Mouse (Mus musculus) c-Kit-negative CD71-positive TER-119-positive erythroid progenitor cells, embryonic 14.5 days (primary cell): ENCODE measurements around the gene Pbx1.

ENCODE experiments used
- DNase-seq: peaks from one replicate; pipeline ENCODE4 v3.0.0-alpha.2; 2013; ENCODE audit warnings: low read depth, low spot score

Pbx1 gene

DNA sequence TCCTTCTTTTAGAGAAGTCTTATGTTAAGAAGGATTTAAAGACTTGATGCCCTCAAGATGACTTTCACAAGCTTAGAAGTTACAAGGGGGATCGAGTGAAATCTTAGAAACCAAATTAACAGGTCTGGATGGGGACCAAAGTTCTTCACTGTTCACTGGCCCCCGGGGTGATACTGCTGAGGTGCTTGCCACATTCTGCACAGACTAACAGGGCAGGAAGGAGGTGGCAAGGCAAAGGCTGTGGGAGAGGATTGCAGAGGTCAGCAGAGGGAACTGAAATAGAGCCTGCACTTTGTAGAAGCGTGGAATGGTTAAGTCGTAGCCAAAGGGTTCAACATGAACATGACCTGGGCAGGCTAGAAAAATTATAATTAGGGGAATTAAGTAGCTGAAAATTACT is 256.5 kb downstream of the Pbx1 start:
- no peak for DNase-seq

DNA sequence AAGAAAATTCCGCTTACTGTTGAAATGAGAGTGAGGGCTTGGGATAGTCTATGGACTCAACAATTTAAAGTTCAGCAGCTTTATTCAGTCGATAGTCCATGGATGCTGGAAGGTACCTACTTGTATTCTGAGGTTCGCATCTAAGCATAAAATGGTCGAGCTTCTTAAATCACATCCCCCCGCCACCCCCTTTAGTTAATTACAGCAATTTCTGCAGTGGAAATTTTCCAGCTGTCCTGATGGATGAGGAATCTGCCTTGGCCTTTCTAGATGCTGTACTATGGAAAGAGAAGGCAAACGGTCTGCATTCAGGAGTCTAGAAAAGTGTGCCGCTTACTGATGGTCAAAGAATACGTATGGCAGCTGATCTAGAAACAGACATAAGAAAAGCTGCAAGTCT is 262.3 kb downstream of the Pbx1 start:
- DNase-seq: no peak

DNA sequence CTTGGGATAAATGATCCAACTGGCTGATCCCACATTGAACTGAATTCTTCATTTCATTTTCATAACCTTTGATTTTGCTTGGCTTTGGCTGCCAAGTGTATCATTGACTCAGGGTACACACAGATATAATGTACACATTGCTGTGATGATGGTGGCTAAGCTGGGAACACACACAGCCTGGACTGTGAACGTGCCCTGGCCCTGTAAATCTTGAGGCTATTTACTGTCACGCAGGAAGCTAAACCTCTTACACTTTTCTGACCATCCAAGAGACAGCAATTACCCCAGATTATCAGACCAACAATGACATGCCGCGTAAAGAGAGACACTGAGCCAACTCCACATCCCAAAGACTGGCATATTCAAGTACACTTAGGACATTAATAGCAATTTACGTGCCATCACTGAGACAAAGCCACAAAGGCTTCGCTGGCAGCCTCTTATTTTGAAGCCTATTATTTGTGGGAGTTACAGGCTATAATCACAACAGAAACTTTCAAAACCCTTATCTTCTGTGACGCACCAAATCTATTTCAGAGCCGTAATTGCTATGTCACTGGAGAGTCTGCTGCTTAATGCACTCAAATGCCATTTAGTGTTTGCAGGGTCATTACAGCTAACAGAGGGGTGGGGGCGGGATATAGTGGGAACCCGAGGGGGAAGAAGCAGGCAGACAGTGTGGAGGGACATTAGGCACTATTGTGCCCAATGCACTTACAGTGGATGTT is 262.9 kb downstream of the Pbx1 start:
- no peak for DNase-seq

DNA sequence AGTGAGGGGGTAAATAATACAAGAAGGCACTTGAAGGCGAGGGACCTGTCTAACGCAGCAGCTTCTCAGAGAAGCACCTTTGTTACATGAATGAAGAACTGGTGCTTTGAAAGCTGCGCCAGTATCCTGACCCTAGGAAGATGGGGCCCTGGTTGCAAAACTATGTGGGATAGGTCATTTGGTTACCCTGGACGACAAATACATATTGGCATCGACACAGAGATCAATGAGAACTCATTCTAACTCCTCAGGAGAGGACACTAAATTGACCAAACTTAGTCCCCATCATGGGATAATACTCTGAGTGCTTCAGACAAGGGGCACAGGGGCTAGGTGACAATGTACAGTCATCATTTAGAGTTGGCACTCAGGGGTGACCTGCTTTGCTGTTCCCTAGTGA is 264.3 kb downstream of the Pbx1 start:
- DNase-seq: no peak

DNA sequence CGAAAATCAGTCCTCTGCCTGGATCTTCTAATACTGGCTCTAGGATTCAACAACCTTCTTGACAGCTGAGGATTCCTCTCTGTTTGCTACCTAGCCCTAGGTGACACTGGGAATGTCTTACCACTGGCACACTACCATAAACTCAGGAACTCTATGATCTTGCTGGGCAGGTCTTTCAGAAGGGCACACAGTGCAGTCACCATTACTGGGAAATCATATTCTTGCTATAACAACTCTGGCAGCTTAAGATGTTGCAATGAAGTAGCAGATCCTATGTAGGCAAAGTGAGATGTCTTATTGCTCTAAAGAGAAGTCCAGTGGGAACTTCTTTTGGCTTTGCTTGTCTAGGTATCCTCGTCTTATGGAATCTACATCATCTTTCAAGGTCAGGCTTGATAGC is 265.2 kb downstream of the Pbx1 start:
- no peak for DNase-seq

DNA sequence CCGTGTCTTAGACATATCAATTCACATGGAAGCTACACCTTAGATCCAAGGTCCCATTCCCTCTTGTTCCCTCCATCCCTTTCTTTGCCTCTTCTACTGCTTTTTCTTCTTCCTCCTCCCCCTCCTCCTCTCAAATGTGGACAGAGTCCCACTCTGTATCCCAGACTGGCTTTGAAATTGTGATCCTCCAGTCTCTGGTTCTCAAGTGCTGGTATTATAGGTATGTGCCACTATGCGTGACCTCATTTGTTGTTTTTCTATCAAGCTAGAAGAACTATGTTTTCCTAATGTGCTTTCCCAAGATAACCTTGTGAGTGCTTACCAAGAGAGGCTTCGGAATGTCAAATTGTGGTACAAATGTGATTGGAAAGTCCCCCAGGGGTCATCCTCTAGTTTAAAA is 267.1 kb downstream of the Pbx1 start:
- DNase-seq: no peak

DNA sequence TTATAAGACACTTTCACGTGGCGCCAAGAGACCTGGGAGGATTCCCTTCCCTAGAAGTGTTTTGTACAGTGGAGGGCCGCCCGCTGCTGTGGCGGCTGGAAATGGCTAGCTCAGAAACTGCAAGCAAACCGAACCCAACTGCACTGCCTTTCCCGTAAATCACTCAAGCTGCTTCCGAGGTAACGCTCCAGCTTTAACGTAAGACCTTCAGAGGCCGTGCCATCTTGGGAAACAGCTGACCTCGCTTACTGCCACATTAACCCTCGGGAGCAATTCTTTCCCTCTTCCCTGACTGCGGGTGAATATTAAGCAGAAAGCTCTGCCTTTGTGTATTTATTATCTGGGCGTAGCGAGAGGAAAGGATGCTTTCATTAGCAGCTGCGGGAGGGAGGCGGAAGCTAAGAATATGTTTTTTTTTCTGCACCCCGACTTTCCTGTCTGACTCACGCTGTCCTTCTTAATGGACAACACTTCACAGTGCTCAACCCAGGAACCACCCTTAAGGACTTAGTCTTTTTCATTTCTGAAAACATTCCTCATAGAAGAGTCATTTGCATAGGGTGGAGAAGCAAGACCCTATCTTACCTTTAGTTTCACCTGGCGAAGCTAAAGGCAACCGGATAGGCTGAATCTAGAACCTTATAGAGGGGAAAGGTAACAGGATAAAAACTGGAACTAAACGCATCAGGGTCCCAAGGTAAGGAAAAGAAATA is 268.4 kb downstream of the Pbx1 start:
- DNase-seq: no peak

DNA sequence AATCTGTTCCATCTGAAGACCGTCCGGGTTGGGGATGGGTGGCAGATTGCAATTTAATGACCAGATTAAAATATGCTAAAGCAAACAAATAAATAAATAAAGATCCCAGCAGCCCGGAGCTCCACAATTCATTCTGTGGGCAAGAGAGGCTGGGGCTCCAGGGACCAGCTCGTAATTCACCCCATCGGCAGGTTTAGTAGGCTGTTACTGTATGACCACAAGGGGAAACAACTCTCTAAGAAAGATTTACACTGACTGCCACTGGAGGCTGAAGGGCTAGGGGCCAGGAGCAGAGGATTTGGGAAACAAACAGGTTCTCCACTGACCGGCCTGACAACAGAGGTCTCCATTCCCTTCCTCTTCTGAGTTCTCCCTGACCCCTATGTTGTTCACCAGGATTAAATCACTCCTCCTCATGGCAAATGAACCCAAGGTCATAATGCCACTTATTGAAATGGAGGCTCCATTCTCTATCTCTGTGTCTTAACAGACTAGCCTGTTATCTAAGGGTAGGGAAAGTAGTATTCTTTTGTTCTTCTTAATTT is 292.9 kb downstream of the Pbx1 start:
- no peak for DNase-seq

DNA sequence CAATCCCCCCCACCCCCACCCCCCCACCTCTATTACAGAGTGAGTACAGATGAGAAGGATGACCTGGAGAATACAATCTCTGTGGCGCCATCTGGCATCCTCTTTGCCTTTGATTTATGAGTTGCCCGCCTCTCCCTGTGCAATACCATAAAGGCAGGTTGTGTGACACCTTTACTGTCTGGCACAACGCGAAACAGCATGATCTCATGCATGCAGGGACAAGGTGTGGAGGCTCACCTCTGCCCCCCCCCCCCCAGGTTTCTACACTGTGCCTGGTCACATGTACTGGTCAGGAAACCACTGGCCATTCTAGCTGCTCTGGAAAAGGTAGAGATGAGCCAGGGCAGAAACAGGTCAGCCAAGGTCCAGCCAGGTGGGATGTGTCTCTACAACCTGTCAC is 293.4 kb downstream of the Pbx1 start:
- no peak for DNase-seq

DNA sequence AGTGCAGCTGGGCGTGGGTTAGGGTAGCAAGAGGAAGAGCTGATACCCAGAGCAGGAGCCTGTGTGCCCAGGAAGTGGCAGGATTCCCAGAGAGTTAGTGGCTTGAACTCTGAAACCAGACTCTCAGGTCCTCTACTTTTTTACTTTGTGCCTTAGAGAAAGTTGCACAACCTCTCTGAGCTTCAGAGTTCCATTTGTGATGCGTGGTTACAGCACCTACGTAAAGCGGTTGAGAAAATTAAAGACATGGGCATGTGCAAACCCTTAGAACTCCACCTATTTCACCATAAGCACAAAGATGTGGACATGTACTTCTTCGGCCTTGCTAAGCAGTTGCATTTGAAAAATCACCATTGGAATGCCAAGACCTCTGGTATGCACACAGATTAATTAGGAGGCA is 294.2 kb downstream of the Pbx1 start:
- DNase-seq: no peak

DNA sequence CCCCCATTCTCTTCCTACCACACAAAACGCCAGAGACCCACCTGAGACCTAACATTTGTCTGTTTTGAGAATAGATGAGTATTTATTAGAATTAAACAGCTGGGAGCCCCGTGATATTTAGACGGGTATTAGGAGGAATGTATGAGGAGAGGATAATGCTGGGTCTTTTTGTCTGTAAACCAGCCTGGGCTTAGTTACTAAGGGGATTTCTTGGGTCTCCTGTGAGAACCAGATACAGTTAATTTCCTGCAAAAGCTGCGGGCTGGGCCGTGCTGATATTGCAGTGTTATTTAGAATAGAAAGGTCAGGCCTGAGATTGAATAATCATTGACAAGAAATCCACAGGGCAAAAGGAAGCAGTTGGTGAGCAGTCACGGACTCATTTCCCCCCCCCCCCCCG is 296.5 kb downstream of the Pbx1 start:
- DNase-seq: no peak

DNA sequence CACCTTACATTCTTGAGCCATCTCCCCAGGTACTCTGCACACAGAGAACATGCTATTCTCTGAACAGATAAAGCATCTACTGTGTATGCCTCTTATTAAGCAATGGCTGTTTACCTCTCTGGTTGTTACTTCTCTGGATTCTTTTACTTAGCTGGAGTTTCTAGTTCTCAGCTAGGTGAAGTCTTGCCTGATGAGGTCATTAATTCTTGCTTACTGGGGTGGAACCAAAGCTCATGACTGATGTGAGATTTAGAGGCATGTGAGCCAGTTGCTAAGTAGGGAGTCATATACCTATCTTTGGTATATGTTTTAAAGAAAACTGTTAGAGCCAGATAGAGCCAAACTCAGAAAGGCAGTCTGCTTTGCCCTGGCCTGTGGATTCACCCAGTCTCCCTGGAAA is 298.4 kb downstream of the Pbx1 start:
- no peak for DNase-seq

DNA sequence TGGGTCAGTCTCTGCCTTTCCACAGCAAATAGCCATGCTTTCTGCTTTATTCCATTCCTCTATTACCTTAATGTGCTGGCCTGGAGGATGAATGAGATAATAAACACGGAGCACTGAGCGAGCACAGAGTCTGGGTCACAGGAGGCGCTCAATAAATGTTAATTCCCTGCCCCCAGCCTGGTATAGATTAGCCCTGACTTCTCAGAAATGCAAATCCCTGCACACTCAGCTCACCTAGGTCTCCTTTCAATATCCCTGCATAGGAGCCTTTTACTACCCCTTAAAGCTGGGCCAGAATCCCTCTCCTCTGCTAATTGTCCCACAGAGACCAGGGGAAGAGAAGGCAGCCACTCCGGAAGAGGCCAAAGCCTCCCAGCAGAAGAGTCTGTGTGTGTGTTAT is 304.1 kb downstream of the Pbx1 start:
- no peak for DNase-seq

DNA sequence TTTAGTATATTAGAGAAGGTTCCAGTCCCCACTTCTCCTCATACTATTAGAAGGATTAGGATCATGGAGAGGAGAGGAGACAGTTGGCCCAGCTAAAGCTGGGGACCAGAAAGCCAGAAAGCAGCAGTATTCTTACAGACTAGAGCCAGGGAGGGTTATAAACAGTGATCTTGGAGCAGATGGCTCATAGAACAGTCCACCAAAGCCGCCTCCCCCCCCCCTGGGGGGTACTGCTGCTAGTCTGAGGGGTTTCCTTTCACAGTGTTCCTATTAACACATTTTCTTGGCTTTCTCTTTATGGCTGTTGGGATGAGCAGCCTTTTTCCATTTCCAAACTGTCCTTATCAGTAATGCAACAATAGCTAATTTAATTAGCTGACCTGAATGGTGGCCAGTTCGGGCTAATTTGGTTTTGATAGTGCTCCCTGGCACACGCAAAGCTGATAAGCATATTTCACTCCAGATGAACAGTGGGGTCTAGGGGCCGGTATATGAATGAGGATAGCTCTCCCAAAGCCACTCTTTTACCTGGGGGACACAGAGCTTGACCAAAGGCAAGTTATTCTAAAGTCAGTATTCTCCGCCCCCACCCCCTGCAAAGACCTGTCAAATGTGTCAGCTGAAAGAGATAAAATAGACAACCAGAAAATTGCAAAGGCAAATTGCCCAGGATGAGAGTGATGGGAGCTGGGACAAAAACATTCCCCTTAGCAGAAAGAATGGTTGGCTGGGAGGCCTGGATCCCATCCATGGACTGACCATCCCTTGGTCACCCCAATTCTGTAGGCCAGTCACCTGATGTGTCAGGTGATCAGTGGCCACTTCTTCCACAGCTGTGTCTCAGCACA is 307.2 kb downstream of the Pbx1 start:
- DNase-seq: no peak

DNA sequence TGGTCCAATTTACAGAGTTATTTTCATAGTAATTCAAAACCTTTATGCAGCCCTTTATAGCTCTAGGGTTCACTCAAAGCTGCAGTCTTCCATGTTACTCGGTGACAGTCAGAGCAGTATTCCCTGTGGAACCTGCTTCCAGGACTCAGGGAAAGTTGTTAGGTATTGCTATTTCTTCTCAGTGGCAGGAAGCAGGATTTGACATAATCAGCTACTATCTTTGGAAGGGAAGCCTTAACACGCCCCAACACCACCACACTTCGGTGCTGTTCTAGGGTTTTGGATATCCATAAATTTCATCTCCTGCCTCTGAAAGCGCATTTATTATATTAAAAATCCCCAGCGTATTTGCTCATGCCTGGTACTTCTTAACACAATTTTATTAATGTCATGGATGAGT is 314.0 kb downstream of the Pbx1 start:
- no peak for DNase-seq

DNA sequence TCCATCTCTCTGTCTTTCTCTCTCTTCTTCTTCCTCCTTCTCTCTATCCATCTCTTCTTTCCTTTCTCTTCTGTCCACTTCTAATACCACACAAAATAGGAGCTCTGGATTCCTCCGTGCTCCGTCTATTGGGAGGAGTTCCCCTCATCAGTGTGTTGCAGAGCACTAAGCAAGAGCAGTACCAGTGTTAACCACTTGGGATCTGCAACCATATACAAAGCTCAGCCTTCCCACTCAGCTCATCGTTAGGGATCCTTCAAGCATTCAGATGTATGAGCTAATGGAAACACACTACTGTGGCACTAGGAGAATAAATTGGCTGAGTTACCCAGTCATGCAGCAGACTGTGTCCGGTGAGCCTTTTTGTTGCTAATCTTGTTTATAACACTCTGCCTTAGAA is 314.7 kb downstream of the Pbx1 start:
- no peak for DNase-seq

DNA sequence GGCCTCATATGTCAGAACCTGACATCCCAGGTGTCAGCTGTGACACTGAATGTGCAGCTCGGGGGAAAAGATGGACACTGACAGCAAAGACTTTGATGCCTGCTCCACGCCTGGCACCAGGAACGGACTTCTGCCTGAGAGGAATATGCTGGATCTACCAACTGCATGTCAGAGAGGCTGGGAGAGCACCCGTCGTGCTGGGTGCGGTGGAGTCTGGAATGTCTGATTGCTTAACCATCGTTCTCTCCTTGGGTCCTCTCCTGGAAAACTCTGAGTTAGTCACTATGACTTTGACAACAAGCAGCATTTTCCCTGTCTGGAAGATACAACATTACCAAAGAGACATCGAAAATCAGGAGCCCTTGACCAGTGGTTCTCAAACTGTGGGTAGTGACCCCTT is 322.3 kb downstream of the Pbx1 start:
- DNase-seq: no peak

DNA sequence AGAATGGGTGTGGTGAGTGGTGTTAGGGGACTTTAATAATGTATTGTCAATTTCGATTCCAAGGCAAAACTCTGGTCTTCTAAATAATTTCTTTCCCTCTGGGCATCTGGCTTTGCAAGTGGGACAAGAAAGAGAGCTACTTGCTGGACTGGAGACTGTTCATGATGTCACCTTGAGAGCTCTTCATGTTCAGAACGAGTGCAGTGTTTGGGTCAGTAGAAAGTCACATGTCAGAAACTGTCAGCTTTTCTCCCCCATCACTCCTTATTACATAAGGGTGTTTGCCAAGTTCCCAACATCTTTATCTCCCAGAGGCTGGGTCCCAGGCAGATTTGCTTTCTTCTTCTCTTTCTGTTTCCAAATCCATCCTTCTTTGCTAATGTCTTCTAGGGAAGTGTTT is 328.2 kb downstream of the Pbx1 start:
- DNase-seq: no peak

DNA sequence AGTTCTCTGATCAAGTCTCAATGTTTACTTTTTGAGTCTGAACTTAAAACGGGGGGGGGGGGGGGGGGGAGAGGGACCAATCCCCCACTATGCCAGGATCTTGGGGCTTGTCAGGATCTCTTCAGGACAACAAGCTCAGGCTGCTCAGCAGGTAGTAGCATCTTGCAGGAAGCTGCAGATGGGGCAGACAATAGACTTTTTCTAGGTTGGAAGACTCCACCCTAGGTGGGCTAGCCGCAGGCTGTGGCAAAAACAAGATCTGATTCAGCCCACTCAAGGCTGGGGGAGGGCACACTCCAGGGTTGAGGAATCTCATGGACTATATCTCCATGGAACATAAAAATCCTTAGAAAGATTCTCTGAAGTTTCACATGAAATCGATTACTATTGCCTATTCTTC is 330.6 kb downstream of the Pbx1 start:
- DNase-seq: no peak

DNA sequence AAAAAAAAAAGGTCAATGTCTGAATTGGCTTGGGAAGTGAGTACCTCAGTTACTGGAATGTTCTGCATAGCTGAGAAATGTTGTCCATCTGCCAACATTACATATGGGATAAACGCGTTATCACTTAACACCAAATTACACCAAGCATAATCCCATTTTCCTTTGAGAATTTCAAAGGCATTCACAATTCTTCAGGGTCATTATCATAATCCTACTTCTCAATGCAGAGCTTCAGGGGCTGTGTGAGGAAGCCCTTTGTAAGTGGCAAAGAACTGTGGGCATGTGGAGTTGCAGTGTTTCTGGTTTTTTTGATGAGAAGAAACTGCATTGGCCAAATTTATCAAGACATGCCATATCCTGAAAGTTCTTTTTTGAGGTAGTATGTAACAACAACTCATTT is 333.3 kb downstream of the Pbx1 start:
- DNase-seq: no peak

DNA sequence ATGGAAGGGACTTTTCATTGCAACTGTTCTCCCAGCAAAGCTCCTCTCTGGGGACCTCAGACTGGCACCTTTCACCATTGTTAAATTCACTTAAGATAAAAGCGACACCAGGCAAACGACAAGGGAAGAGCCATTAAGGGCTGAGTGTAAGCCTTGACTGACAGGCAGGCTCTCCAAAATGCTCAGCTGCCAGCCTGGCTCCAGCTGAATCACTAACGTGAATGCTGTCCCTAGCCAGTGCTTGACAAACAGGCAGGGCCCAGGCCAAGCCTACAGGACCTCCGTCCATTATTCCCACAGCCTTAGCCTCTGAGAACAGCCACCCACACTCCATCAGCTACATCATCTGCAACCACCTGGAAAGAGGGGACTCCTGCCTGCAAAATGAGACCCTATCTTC is 337.4 kb downstream of the Pbx1 start:
- DNase-seq: no peak

DNA sequence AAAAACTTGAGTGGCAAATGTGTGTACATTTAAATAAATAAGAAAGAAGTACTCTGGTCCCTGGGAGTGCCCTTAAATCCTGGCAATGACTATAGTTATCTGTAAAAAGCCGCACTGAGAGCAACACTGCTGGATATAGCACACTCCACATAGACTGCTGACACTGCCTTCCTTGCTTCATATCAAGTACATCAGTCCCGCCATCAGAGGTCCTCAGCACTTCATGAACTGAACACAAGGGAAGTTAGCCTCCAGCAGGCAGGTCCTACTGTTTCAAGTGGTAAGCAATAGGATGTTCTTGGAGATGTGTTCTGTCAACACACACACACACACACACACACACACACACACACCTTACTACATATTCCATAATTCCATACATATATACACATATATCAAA is 339.0 kb downstream of the Pbx1 start:
- no peak for DNase-seq
